Comparison of ENCODE assay signal across 17 mouse cellular contexts in genomic region chr10:22726295-22726694, GRCm38 (mm10). TPM values are rescaled to one million over a fixed set of nuclear protein-coding genes. Genes with fewer than 3 reads are reported as not detected.
A peak's percentile ranks its signal among the peaks of the same experiment; 100 is the strongest.
DNase-seq lines count a peak whose midpoint lies in the region; ATAC-seq and TF ChIP-seq lines count a peak whose summit lies in the region.
"Had no signal": no experiment of that assay in that cellular context is flagged by ENCODE, and none has a peak within 500 bp of the region (broad histone marks: within the 10 kb centered on the region; RNA-seq: fewer than 3 reads in every experiment).

No protein-coding gene starts in this region.

- peaks cover 19% of the 10 kb centered on the region for H3K4me1 ChIP-seq in intestine, embryonic 14.5 days (replicated peaks; ENCODE audit: control insufficient read depth, insufficient read depth, low read length)
- H3K4me1 ChIP-seq in intestine, postnatal 0 days (replicated peaks; ENCODE audit: control insufficient read depth, insufficient read depth, low read length), result no peaks in the 10 kb centered on the region
- peaks cover 74% of the 10 kb centered on the region for H3K4me1 ChIP-seq in G1E (ENCODE audit: insufficient read depth, low read depth, low read length)
- H3K4me1 ChIP-seq in MEL (ENCODE audit: control insufficient read depth in 1 of 2, insufficient read depth in 2 of 2, low read length in 2 of 2), result peaks cover 31 to 35% of the 10 kb centered on the region in 2 experiments; a peak in 3 of 4 replicates
- H3K4me1 ChIP-seq in forebrain, postnatal 0 days (ENCODE audit: insufficient read depth), result peaks cover 20% of the 10 kb centered on the region

- no peak overlapping the region for H3K27ac ChIP-seq in intestine, embryonic 14.5 days (ENCODE audit: low read depth)
- no peak overlapping the region for H3K27ac ChIP-seq in intestine, postnatal 0 days (ENCODE audit: low read depth, low read length)
- H3K27ac ChIP-seq in MEL (ENCODE audit: control insufficient read depth, low read depth, low read length), result no peak overlapping the region
- H3K27ac ChIP-seq in forebrain, postnatal 0 days (ENCODE audit: low read depth, low read length), result 0 out of 2 replicates have a peak overlapping the region, but pooled peaks have one; percentile 40
- H3K27ac ChIP-seq: heart, embryonic 10.5 days; macrophage had no signal

- peaks cover 79% of the 10 kb centered on the region for H3K79me2 ChIP-seq in MEL (ENCODE audit: control insufficient read depth, insufficient read depth, low read length, poor library complexity)

- H3K36me3 ChIP-seq in intestine, embryonic 14.5 days (ENCODE audit: control insufficient read depth, insufficient read depth, low read length), result no peaks in the 10 kb centered on the region
- H3K36me3 ChIP-seq in intestine, postnatal 0 days (ENCODE audit: control insufficient read depth, insufficient read depth), result no peaks in the 10 kb centered on the region
- peaks cover 23% of the 10 kb centered on the region for H3K36me3 ChIP-seq in G1E (replicated peaks)
- peaks cover 12 to 47% of the 10 kb centered on the region in 2 experiments for H3K36me3 ChIP-seq in MEL (ENCODE audit: control insufficient read depth in 1 of 2, insufficient read depth in 2 of 2, low read length in 2 of 2)
- no peaks in the 10 kb centered on the region for H3K36me3 ChIP-seq in forebrain, postnatal 0 days (ENCODE audit: insufficient read depth)
- H3K36me3 ChIP-seq: heart, embryonic 10.5 days had no signal

- WGBS in intestine, embryonic 14.5 days, result 79% methylated on average over 7 of the region's 7 CpGs
- whole genome bisulfite sequencing in intestine, postnatal 0 days, result 77% methylated on average over 7 of the region's 7 CpGs
- WGBS in forebrain, postnatal 0 days, result 44% methylated on average over 7 of the region's 7 CpGs

- no peak for TF ChIP-seq RAD21 in MEL (IDR thresholded peaks at IDR 0.05; ENCODE audit: low read depth, low read length)

- H3K4me2 ChIP-seq in intestine, embryonic 14.5 days (ENCODE audit: low read length), result no peak overlapping the region
- no peak overlapping the region for H3K4me2 ChIP-seq in intestine, postnatal 0 days (replicated peaks; ENCODE audit: low read depth)
- H3K4me2 ChIP-seq in forebrain, postnatal 0 days (ENCODE audit: low read depth), result no peak overlapping the region

- no peak for TF ChIP-seq POLR2A in MEL (IDR thresholded peaks at IDR 0.05; ENCODE audit: control insufficient read depth in 1 of 2, insufficient read depth in 1 of 2, low read depth in 1 of 2, low read length in 2 of 2, poor library complexity in 1 of 2)

- no peaks in the 10 kb centered on the region for H3K27me3 ChIP-seq in intestine, embryonic 14.5 days (replicated peaks; ENCODE audit: control insufficient read depth, insufficient read depth, low read length)
- no peaks in the 10 kb centered on the region for H3K27me3 ChIP-seq in intestine, postnatal 0 days (replicated peaks; ENCODE audit: control insufficient read depth, insufficient read depth, low read length)
- H3K27me3 ChIP-seq in G1E (ENCODE audit: insufficient read depth, low read length), result no peaks in the 10 kb centered on the region
- no peaks in the 10 kb centered on the region for H3K27me3 ChIP-seq in MEL (ENCODE audit: control insufficient read depth in 1 of 2, insufficient read depth in 2 of 2, low read length in 2 of 2)
- no peaks in the 10 kb centered on the region for H3K27me3 ChIP-seq in forebrain, postnatal 0 days (ENCODE audit: insufficient read depth, low read length)

- H3K4me3 ChIP-seq in intestine, embryonic 14.5 days (ENCODE audit: low read depth, low read length), result no peak overlapping the region
- H3K4me3 ChIP-seq in intestine, postnatal 0 days (ENCODE audit: low read depth, low read length), result no peak overlapping the region
- peak overlapping the region; percentile 51; the same call in 1 of the 2 replicates for H3K4me3 ChIP-seq in G1E (ENCODE audit: low read depth, low read length)
- no peak overlapping the region for H3K4me3 ChIP-seq in MEL (ENCODE audit: control insufficient read depth in 1 of 2, insufficient read depth in 1 of 2, low read depth in 2 of 2, low read length in 2 of 2)
- no peak overlapping the region for H3K4me3 ChIP-seq in forebrain, postnatal 0 days (ENCODE audit: low read depth, low read length)
- H3K4me3 ChIP-seq: heart, embryonic 10.5 days had no signal

- TF ChIP-seq EP300 in MEL (IDR thresholded peaks at IDR 0.05; ENCODE audit: low read depth in 1 of 2, low read length in 2 of 2), result no peak

- no peak for ATAC-seq in intestine, embryonic 14.5 days (replicated peaks; ENCODE audit: low FRiP score, low TSS enrichment, low read depth)
- ATAC-seq in intestine, postnatal 0 days, result no peak
- ATAC-seq in G1E (ENCODE audit: extremely low read depth, insufficient number of reproducible peaks, low FRiP score, poor library complexity, severe bottlenecking), result no peak; the same call in 1 of the 2 replicates
- no peak for ATAC-seq in forebrain, postnatal 0 days
- ATAC-seq: lung, postnatal 0 days; midbrain, embryonic 16.5 days had no signal

- no peak overlapping the region for H3K9ac ChIP-seq in intestine, embryonic 14.5 days (ENCODE audit: low read length)
- H3K9ac ChIP-seq in intestine, postnatal 0 days (ENCODE audit: low read depth, low read length), result no peak overlapping the region
- no peak overlapping the region for H3K9ac ChIP-seq in MEL (ENCODE audit: control insufficient read depth, low read depth, low read length, poor library complexity, severe bottlenecking)
- H3K9ac ChIP-seq in forebrain, postnatal 0 days, result no peak overlapping the region

- DNase-seq in intestine, embryonic 14.5 days (ENCODE audit: low spot score), result peak; percentile 18
- DNase-seq in G1E (ENCODE audit: low spot score), result no peak
- peak; percentile 17 for DNase-seq in MEL (ENCODE audit: low read depth, low spot score)
- DNase-seq in forebrain, postnatal 0 days, result no peak
- no peak for DNase-seq in gastrocnemius, postnatal 10 days
- DNase-seq in heart, adult 11 months, result no peak
- DNase-seq: adrenal gland, postnatal 14 days; cerebellum, adult 8-10 months; heart, postnatal 4 days; kidney, adult 18-20 months; kidney, postnatal 4 days; thymus, postnatal 14 days had no signal

- H3K9me3 ChIP-seq in intestine, embryonic 14.5 days (ENCODE audit: control insufficient read depth, low read length), result no peaks in the 10 kb centered on the region
- H3K9me3 ChIP-seq in intestine, postnatal 0 days (ENCODE audit: control insufficient read depth), result no peaks in the 10 kb centered on the region
- H3K9me3 ChIP-seq in G1E (replicated peaks) (no peaks in the 10 kb centered on the region), MEL (replicated peaks; ENCODE audit: insufficient read depth, low read length) (no peaks in the 10 kb centered on the region)
- no peaks in the 10 kb centered on the region for H3K9me3 ChIP-seq in forebrain, postnatal 0 days (ENCODE audit: low read length)
- H3K9me3 ChIP-seq: heart, embryonic 10.5 days had no signal

- TF ChIP-seq CTCF in intestine, postnatal 0 days (IDR thresholded peaks at IDR 0.05; ENCODE audit: low read depth), result no peak
- TF ChIP-seq CTCF in G1E (IDR thresholded peaks at IDR 0.05; ENCODE audit: low read depth, low read length) (no peak), MEL (IDR thresholded peaks at IDR 0.05 in 2 of 3, conservative IDR thresholded peaks at IDR 0.05 in 1 of 3; ENCODE audit: control insufficient read depth in 1 of 3, insufficient read depth in 1 of 3, low read depth in 2 of 3, low read length in 3 of 3, poor library complexity in 1 of 3, severe bottlenecking in 1 of 3) (no peak)
- TF ChIP-seq CTCF in forebrain, postnatal 0 days (IDR thresholded peaks at IDR 0.05; ENCODE audit: low read depth), result no peak

TF ChIP-seq in MEL, 35 proteins besides CTCF, POLR2A, EP300 and RAD21:
- TF ChIP-seq MAZ (IDR thresholded peaks at IDR 0.05; ENCODE audit: low read depth, low read length), result no peak
- no peak for TF ChIP-seq MEF2A (IDR thresholded peaks at IDR 0.05; ENCODE audit: extremely low read depth, insufficient replicate concordance, low read depth, low read length, poor library complexity, severe bottlenecking)
- no peak for TF ChIP-seq ZKSCAN1 (IDR thresholded peaks at IDR 0.05; ENCODE audit: low read depth, low read length)
- TF ChIP-seq TAL1 (IDR thresholded peaks at IDR 0.05; ENCODE audit: low read length), result no peak
- TF ChIP-seq KAT2A (conservative IDR thresholded peaks at IDR 0.05; ENCODE audit: low read depth, low read length), result no peak
- no peak for TF ChIP-seq TCF12 (IDR thresholded peaks at IDR 0.05; ENCODE audit: low read depth, low read length)

RNA-seq across cellular contexts. Expression of gene Tbpl1, which starts 5.4 kb away (rescaled TPM):
- polyA plus RNA-seq in intestine, embryonic 14.5 days (2014; fragmentation: Nextera tagmentation; extraction: Ambion mirVana), result 52.6 and 60.7 TPM in 2 replicates
- 36.2 and 37.0 TPM in 2 replicates for polyA plus RNA-seq in intestine, postnatal 0 days (2015; fragmentation: Nextera tagmentation; extraction: Ambion mirVana)
- total RNA-seq in G1E (2014; fragmentation: Nextera tagmentation) (85.1 and 95.4 TPM in 2 replicates), G1E (2017) (46.4 and 55.1 TPM in 2 replicates), MEL (2012; rRNA removed) (36.6 and 47.1 TPM in 2 replicates)
- polyA plus RNA-seq in G1E (2012) (89.0 and 94.5 TPM in 2 replicates), MEL (2012; ENCODE audit: insufficient read depth in 1 of 2, insufficient read length in 2 of 2, low read depth in 1 of 2, low replicate concordance in 2 of 2, missing spikeins in 1 of 2) (10 to 100 TPM in 1 of 2 experiments, not detected in 1; 41.8 TPM)
- 47.7 and 60.0 TPM in 2 replicates for total RNA-seq in forebrain, postnatal 0 days (2014; rRNA removed)
- 55.1 and 70.9 TPM in 2 replicates for polyA plus RNA-seq in forebrain, postnatal 0 days (2015; fragmentation: Nextera tagmentation; extraction: Ambion mirVana)
- total RNA-seq in gastrocnemius, postnatal 10 days (2021), result 10 to 100 TPM; 24.2 to 31.1 TPM

Comparison
In these comparisons a context has a peak if more than half of its experiments do, and no peak if none do; other contexts are left out.
1. DNase-seq: peak in intestine, embryonic 14.5 days (single experiment) and MEL (single experiment); none in G1E (single experiment), forebrain, postnatal 0 days (single experiment), gastrocnemius, postnatal 10 days (single experiment) and heart, adult 11 months (single experiment).